Mouse (Mus musculus) neural tube, embryonic 15.5 days (tissue): ENCODE measurements at regions not wholly inside any gene's neighbourhood (a gene's known extent, or its start where the extent isn't known, plus 50 kb on each side); places are given as distances from the start of the nearest gene placed in this dataset.

Experiments used
- ATAC-seq: fragments of 200-750 bp; cut with Nextera tagmentation; 2 replicates; pipeline ENCODE4 v1.8.0; 2017; ENCODE audit warnings: mild to moderate bottlenecking, moderate TSS enrichment, moderate library complexity; ENCODE audit not compliant: low FRiP score
- H3K27ac ChIP-seq: fragments of 300-500 bp; sonication (generic); replicated peaks from 2 replicates; pipeline ENCODE4 v1.5.1; 2015; ENCODE audit warnings: mild to moderate bottlenecking, inconsistent platforms
- H3K27me3 ChIP-seq: fragments of 300-500 bp; sonication (generic); replicated peaks from 2 replicates; pipeline ENCODE4 v1.6.1; 2015; ENCODE audit warnings: inconsistent platforms
- H3K36me3 ChIP-seq: fragments of 300-500 bp; sonication (generic); 2 replicates; pipeline ENCODE4 v1.6.1; 2015; ENCODE audit warnings: inconsistent platforms
- H3K4me1 ChIP-seq: fragments of 300-500 bp; sonication (generic); 2 replicates; pipeline ENCODE4 v1.6.1; 2015; ENCODE audit warnings: inconsistent platforms
- H3K4me2 ChIP-seq: fragments of 300-500 bp; sonication (generic); 2 replicates; pipeline ENCODE4 v1.6.1; 2015; ENCODE audit warnings: inconsistent platforms, mild to moderate bottlenecking, moderate library complexity
- H3K4me3 ChIP-seq: fragments of 300-500 bp; sonication (generic); replicated peaks from 2 replicates; pipeline ENCODE4 v1.5.1; 2015; ENCODE audit warnings: mild to moderate bottlenecking, inconsistent platforms
- H3K9ac ChIP-seq: fragments of 300-500 bp; sonication (generic); replicated peaks from 2 replicates; pipeline ENCODE4 v1.6.1; 2015; ENCODE audit warnings: mild to moderate bottlenecking, inconsistent platforms
- H3K9me3 ChIP-seq: fragments of 300-500 bp; sonication (generic); replicated peaks from 2 replicates; pipeline ENCODE4 v1.6.1; 2016; ENCODE audit warnings: inconsistent platforms
- WGBS: fragments of 180-500 bp; shearing (Covaris S2); methylation state at CpG from one replicate; pipeline ENCODE4 v1.1.7; 2015; ENCODE audit warnings: mixed read lengths; 5-methylcytosine and 5-hydroxymethylcytosine counted together

GRCm38 (mm10) chr14:45714311-45714710, 56.4 kb upstream of the Ddhd1 start:
- Histone ChIP-seq H3K36me3 (no peaks in the 10 kb centered on the region), H3K27ac (no peak overlapping the region), H3K4me2 (no peak overlapping the region), H3K9ac (no peak overlapping the region), H3K4me1 (no peaks in the 10 kb centered on the region), H3K9me3 (no peaks in the 10 kb centered on the region), H3K4me3 (no peak overlapping the region), H3K27me3 (no peaks in the 10 kb centered on the region)
- ATAC-seq: no peak
- 40% methylated on average over 1 of the region's 1 CpGs for WGBS

GRCm38 (mm10) chr14:45714786-45715185, 56.8 kb upstream of the Ddhd1 start:
- Histone ChIP-seq H3K9me3 (no peaks in the 10 kb centered on the region), H3K27me3 (no peaks in the 10 kb centered on the region), H3K4me2 (no peak overlapping the region), H3K36me3 (no peaks in the 10 kb centered on the region), H3K9ac (no peak overlapping the region), H3K27ac (no peak overlapping the region), H3K4me3 (no peak overlapping the region), H3K4me1 (no peaks in the 10 kb centered on the region)
- ATAC-seq: no peak

GRCm38 (mm10) chr14:45716100-45716499, 58.2 kb upstream of the Ddhd1 start:
- ATAC-seq: no peak

GRCm38 (mm10) chr14:45722887-45723286, 64.9 kb upstream of the Ddhd1 start:
- Histone ChIP-seq H3K27me3 (no peaks in the 10 kb centered on the region), H3K27ac (no peak overlapping the region), H3K4me3 (no peak overlapping the region), H3K9me3 (no peaks in the 10 kb centered on the region), H3K36me3 (no peaks in the 10 kb centered on the region), H3K4me2 (no peak overlapping the region), H3K9ac (no peak overlapping the region), H3K4me1 (no peaks in the 10 kb centered on the region)
- ATAC-seq: no peak
- 20% methylated on average over 6 of the region's 6 CpGs for WGBS

More at GRCm38 (mm10) chr14:45716100-45716499, 58.2 kb upstream of the Ddhd1 start:
- H3K4me2 ChIP-seq: no peak overlapping the region
- H3K36me3 ChIP-seq: no peaks in the 10 kb centered on the region
- no peak overlapping the region for H3K4me3 ChIP-seq
- no peaks in the 10 kb centered on the region for H3K4me1 ChIP-seq
- 25% methylated on average over 1 of the region's 1 CpGs for WGBS
- no peak overlapping the region for H3K27ac ChIP-seq
- no peaks in the 10 kb centered on the region for H3K27me3 ChIP-seq
- no peaks in the 10 kb centered on the region for H3K9me3 ChIP-seq
- H3K9ac ChIP-seq: no peak overlapping the region

- Histone ChIP-seq H3K27me3 (no peaks in the 10 kb centered on the region), H3K36me3 (no peaks in the 10 kb centered on the region), H3K27ac (no peak overlapping the region), H3K4me1 (no peaks in the 10 kb centered on the region), H3K4me3 (no peak overlapping the region), H3K9ac (no peak overlapping the region), H3K9me3 (no peaks in the 10 kb centered on the region), H3K4me2 (no peak overlapping the region)
- WGBS: 99% methylated on average over 2 of the region's 2 CpGs
- ATAC-seq: no peak
Measured at GRCm38 (mm10) chr14:45724341-45724740, 66.4 kb upstream of the Ddhd1 start.

- ATAC-seq: no peak
- H3K9ac ChIP-seq: no peak overlapping the region
- H3K4me1 ChIP-seq: no peaks in the 10 kb centered on the region
- 75% methylated on average over 10 of the region's 10 CpGs for WGBS
- no peaks in the 10 kb centered on the region for H3K36me3 ChIP-seq
- H3K9me3 ChIP-seq: no peaks in the 10 kb centered on the region
- no peak overlapping the region for H3K4me2 ChIP-seq
- H3K4me3 ChIP-seq: no peak overlapping the region
- H3K27ac ChIP-seq: no peak overlapping the region
- H3K27me3 ChIP-seq: no peaks in the 10 kb centered on the region
Measured at GRCm38 (mm10) chr14:45734530-45735410, 76.8 kb upstream of the Ddhd1 start.

- no peak overlapping the region for H3K9ac ChIP-seq
- no peaks in the 10 kb centered on the region for H3K27me3 ChIP-seq
- no peak overlapping the region for H3K4me2 ChIP-seq
- no peaks in the 10 kb centered on the region for H3K9me3 ChIP-seq
- no peak for ATAC-seq
- WGBS: 97% methylated on average over 2 of the region's 2 CpGs
- no peak overlapping the region for H3K27ac ChIP-seq
- no peaks in the 10 kb centered on the region for H3K36me3 ChIP-seq
- no peaks in the 10 kb centered on the region for H3K4me1 ChIP-seq
- H3K4me3 ChIP-seq: no peak overlapping the region
Measured at GRCm38 (mm10) chr14:45737966-45738365, 80.0 kb upstream of the Ddhd1 start.

- Histone ChIP-seq H3K4me3 (no peak overlapping the region), H3K36me3 (no peaks in the 10 kb centered on the region), H3K9ac (no peak overlapping the region), H3K4me2 (no peak overlapping the region), H3K27me3 (no peaks in the 10 kb centered on the region), H3K9me3 (no peaks in the 10 kb centered on the region), H3K27ac (no peak overlapping the region), H3K4me1 (no peaks in the 10 kb centered on the region)
- ATAC-seq: no peak
Measured at GRCm38 (mm10) chr14:45739638-45740037, 81.7 kb upstream of the Ddhd1 start.

- no peaks in the 10 kb centered on the region for H3K4me1 ChIP-seq
- ATAC-seq: no peak
- H3K4me2 ChIP-seq: no peak overlapping the region
- 44% methylated on average over 3 of the region's 3 CpGs for WGBS
- no peaks in the 10 kb centered on the region for H3K36me3 ChIP-seq
- no peak overlapping the region for H3K4me3 ChIP-seq
- no peaks in the 10 kb centered on the region for H3K9me3 ChIP-seq
- no peak overlapping the region for H3K27ac ChIP-seq
- H3K27me3 ChIP-seq: no peaks in the 10 kb centered on the region
- no peak overlapping the region for H3K9ac ChIP-seq
Measured at GRCm38 (mm10) chr14:45740662-45741061, 82.7 kb upstream of the Ddhd1 start.

GRCm38 (mm10) chr14:45746176-45746575, 88.2 kb upstream of the Ddhd1 start:
- Histone ChIP-seq H3K4me3 (no peak overlapping the region), H3K9ac (no peak overlapping the region), H3K27ac (no peak overlapping the region), H3K4me2 (no peak overlapping the region), H3K4me1 (no peaks in the 10 kb centered on the region), H3K36me3 (no peaks in the 10 kb centered on the region), H3K27me3 (no peaks in the 10 kb centered on the region), H3K9me3 (no peaks in the 10 kb centered on the region)
- no peak for ATAC-seq
- WGBS: 93% methylated on average over 5 of the region's 5 CpGs

GRCm38 (mm10) chr14:45757376-45757775, 99.4 kb upstream of the Ddhd1 start:
- Histone ChIP-seq H3K36me3 (no peaks in the 10 kb centered on the region), H3K27ac (no peak overlapping the region), H3K4me3 (no peak overlapping the region), H3K4me2 (no peak overlapping the region), H3K9ac (no peak overlapping the region), H3K9me3 (no peaks in the 10 kb centered on the region), H3K4me1 (no peaks in the 10 kb centered on the region), H3K27me3 (no peaks in the 10 kb centered on the region)
- ATAC-seq: no peak
- WGBS: 17% methylated on average over 1 of the region's 1 CpGs

GRCm38 (mm10) chr14:45760890-45761680, 103.1 kb upstream of the Ddhd1 start:
- H3K27me3 ChIP-seq: no peaks in the 10 kb centered on the region
- no peak overlapping the region for H3K9ac ChIP-seq
- H3K4me1 ChIP-seq: no peaks in the 10 kb centered on the region
- no peaks in the 10 kb centered on the region for H3K9me3 ChIP-seq
- 96% methylated on average over 16 of the region's 16 CpGs for WGBS
- H3K27ac ChIP-seq: no peak overlapping the region
- H3K36me3 ChIP-seq: no peaks in the 10 kb centered on the region
- H3K4me2 ChIP-seq: no peak overlapping the region
- ATAC-seq: no peak
- no peak overlapping the region for H3K4me3 ChIP-seq
